Mouse (Mus musculus) limb, embryonic 14.5 days (tissue): Measurements from ENCODE around the gene 6030468B19Rik. TPM values are rescaled to one million over a fixed set of nuclear protein-coding genes. Genes with fewer than 3 reads are reported as not detected.
A peak's percentile ranks its signal among the peaks of the same experiment; 100 is the strongest.

Experiments
- ATAC-seq: fragments of 200-750 bp; cut with Nextera tagmentation; 2 replicates; pipeline ENCODE4 v1.8.0; 2017; ENCODE audit warnings: low read depth, moderate number of reproducible peaks, moderate TSS enrichment; ENCODE audit not compliant: low FRiP score
- DNase-seq: peaks from one replicate; pipeline ENCODE4 v3.0.0-alpha.2; 2015; ENCODE audit warnings: low spot score
- H3K27ac ChIP-seq: fragments of 300-500 bp; sonication (generic); replicated peaks from 2 replicates; pipeline ENCODE4 v1.5.1; 2014; ENCODE audit warnings: low read depth, mild to moderate bottlenecking, low read length, moderate library complexity, mixed read lengths
- H3K27me3 ChIP-seq: fragments of 300-500 bp; sonication (generic); 2 replicates; pipeline ENCODE4 v1.6.1; 2014; ENCODE audit warnings: low read length, mixed read lengths; ENCODE audit not compliant: control insufficient read depth, insufficient read depth
- H3K36me3 ChIP-seq: fragments of 300-500 bp; sonication (generic); 2 replicates; pipeline ENCODE4 v1.6.1; 2014; ENCODE audit warnings: mild to moderate bottlenecking, low read length, moderate library complexity, mixed read lengths; ENCODE audit not compliant: control insufficient read depth, insufficient read depth
- H3K4me1 ChIP-seq: fragments of 300-500 bp; sonication (generic); 2 replicates; pipeline ENCODE4 v1.6.1; 2014; ENCODE audit warnings: antibody characterized with exemption, low read length, mixed read lengths; ENCODE audit not compliant: control insufficient read depth, insufficient read depth
- H3K4me2 ChIP-seq: fragments of 300-500 bp; sonication (generic); replicated peaks from 2 replicates; pipeline ENCODE4 v1.6.1; 2014; ENCODE audit warnings: low read depth, mild to moderate bottlenecking, low read length, moderate library complexity; ENCODE audit not compliant: severe bottlenecking
- H3K4me3 ChIP-seq: fragments of 300-500 bp; sonication (generic); replicated peaks from 2 replicates; pipeline ENCODE4 v1.5.1; 2014; ENCODE audit warnings: low read length
- H3K9ac ChIP-seq: fragments of 300-500 bp; sonication (generic); 2 replicates; pipeline ENCODE4 v1.6.1; 2014; ENCODE audit warnings: mild to moderate bottlenecking, low read depth, low read length, moderate library complexity; ENCODE audit not compliant: severe bottlenecking
- H3K9me3 ChIP-seq: fragments of 300-500 bp; sonication (generic); 2 replicates; pipeline ENCODE4 v1.6.1; 2016; ENCODE audit warnings: low read length; ENCODE audit not compliant: control insufficient read depth
- POLR2A ChIP-seq: fragments of 200-500 bp; IDR thresholded peaks from 2 replicates; pipeline ENCODE4 v1.8.0; 2012; ENCODE audit warnings: inconsistent platforms, mild to moderate bottlenecking, moderate library complexity, borderline replicate concordance; ENCODE audit not compliant: insufficient read depth, insufficient read length; ENCODE audit errors: extremely low read depth
- WGBS: fragments of 180-500 bp; shearing (Covaris S2); extraction: QIAGEN DNeasy Blood & Tissue Kit; methylation state at CpG from one replicate; pipeline ENCODE4 v1.1.7; 2014; 5-methylcytosine and 5-hydroxymethylcytosine counted together
- polyA plus RNA-seq, 2 experiments: library from polyadenylated mRNA; depleted of rRNA in 1 of 2; stranded (reverse) in 1 of 2; unstranded in 1 of 2; fragments of >200 nt; fragmentation: Nextera tagmentation in 1 of 2; extraction: Ambion mirVana in 1 of 2; gene quantifications; 2 replicates each; pipeline versions ENCODE4 v1.2.1 to v1.2.3; 2012 to 2014

6030468B19Rik gene
- polyA plus RNA-seq, 2 experiments, result 0.11 TPM; not detected in 1

- Histone ChIP-seq H3K27me3 (no peaks in the 10 kb centered on the region), H3K4me2 (peak overlapping the region; percentile 61), H3K36me3 (peaks cover 6% of the 10 kb centered on the region), H3K4me1 (peaks cover 20% of the 10 kb centered on the region), H3K9me3 (no peaks in the 10 kb centered on the region), H3K27ac (peak overlapping the region; percentile 89), H3K9ac (peak overlapping the region; percentile 73), H3K4me3 (peak overlapping the region; percentile 59; the same call in 1 of the 2 replicates)
- no peak for DNase-seq
- TF ChIP-seq POLR2A, result no peak
- no peak for ATAC-seq
- WGBS, result 68% methylated on average over 7 of the region's 7 CpGs
Observed at GRCm38 (mm10) chr11:117847593-117848215, 50.2 kb downstream of the 6030468B19Rik start.

- H3K36me3 ChIP-seq, result peaks cover 13% of the 10 kb centered on the region
- peak overlapping the region; percentile 61 for H3K4me2 ChIP-seq
- H3K9ac ChIP-seq, result peak overlapping the region; percentile 73
- no peaks in the 10 kb centered on the region for H3K27me3 ChIP-seq
- DNase-seq (peak; percentile 52), ATAC-seq (peak; percentile 88)
- 9% methylated on average over 19 of the region's 19 CpGs for WGBS
- no peaks in the 10 kb centered on the region for H3K9me3 ChIP-seq
- no peak for TF ChIP-seq POLR2A
- peaks cover 20% of the 10 kb centered on the region for H3K4me1 ChIP-seq
- H3K27ac ChIP-seq, result peak overlapping the region; percentile 89
- peak overlapping the region; percentile 59 for H3K4me3 ChIP-seq
Observed at GRCm38 (mm10) chr11:117848271-117848984, 51.0 kb downstream of the 6030468B19Rik start.

DNA sequence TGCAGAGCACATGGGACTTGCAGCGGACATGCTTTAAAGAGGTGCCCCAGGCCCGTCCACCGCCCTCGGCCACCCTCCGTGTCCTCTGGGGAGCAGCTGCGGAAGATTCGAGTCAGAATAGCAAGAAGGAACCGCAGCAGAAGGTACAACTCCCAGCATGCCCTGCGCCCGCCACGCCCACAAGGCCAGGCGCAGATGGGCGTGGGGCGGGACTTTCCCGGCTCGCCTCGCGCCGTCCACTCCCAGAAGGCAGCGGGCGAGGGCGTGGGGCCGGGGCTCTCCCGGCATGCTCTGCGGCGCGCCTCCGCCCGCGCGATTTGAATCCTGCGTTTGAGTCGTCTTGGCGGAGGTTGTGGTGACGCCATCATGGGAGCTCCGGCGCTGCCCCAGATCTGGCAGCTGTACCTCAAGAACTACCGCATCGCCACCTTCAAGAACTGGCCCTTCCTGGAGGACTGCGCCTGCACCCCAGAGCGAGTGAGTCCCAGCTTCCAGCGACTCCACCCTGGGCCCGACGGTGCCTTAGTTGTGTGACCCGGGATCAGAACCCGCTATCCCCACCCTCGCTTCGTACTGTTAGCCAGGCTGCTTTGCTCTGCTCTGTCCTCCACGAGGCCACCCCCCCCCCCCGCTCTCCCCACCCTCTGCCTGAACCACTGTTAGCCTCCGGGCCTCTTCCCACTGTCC, 51.7 kb downstream of the 6030468B19Rik start, which contains the start of gene Birc5:
Gene Birc5 (plus strand): TSS at position 267 of the 687 bp plus-strand sequence.
- ATAC-seq (peak; percentile 94), DNase-seq (peak; percentile 97)
- peak within 1 kb of the TSS; percentile 59 for H3K4me3 ChIP-seq
- H3K9ac ChIP-seq, result peak within 1 kb of the TSS; percentile 73
- H3K9me3 ChIP-seq, result no peaks in the 10 kb centered on the region
- peaks cover 20% of the 10 kb centered on the region for H3K4me1 ChIP-seq
- peaks cover 20% of the 10 kb centered on the region for H3K36me3 ChIP-seq
- H3K27ac ChIP-seq, result peak within 1 kb of the TSS; percentile 89
- H3K4me2 ChIP-seq, result peak within 1 kb of the TSS; percentile 61
- no peaks in the 10 kb centered on the region for H3K27me3 ChIP-seq
- TF ChIP-seq POLR2A, result no peak
- 0% methylated on average over 35 of the region's 51 CpGs for WGBS

GRCm38 (mm10) chr11:117852875-117853274, 55.4 kb downstream of the 6030468B19Rik start:
- no peak overlapping the region for H3K4me3 ChIP-seq
- 80% methylated on average over 3 of the region's 3 CpGs for WGBS
- ATAC-seq (no peak), DNase-seq (no peak)
- H3K27me3 ChIP-seq, result no peaks in the 10 kb centered on the region
- no peak overlapping the region for H3K4me2 ChIP-seq
- no peak for TF ChIP-seq POLR2A
- H3K4me1 ChIP-seq, result peaks cover 16% of the 10 kb centered on the region
- H3K9ac ChIP-seq, result no peak overlapping the region
- no peak overlapping the region for H3K27ac ChIP-seq
- peaks cover 52% of the 10 kb centered on the region for H3K36me3 ChIP-seq
- H3K9me3 ChIP-seq, result no peaks in the 10 kb centered on the region

DNA sequence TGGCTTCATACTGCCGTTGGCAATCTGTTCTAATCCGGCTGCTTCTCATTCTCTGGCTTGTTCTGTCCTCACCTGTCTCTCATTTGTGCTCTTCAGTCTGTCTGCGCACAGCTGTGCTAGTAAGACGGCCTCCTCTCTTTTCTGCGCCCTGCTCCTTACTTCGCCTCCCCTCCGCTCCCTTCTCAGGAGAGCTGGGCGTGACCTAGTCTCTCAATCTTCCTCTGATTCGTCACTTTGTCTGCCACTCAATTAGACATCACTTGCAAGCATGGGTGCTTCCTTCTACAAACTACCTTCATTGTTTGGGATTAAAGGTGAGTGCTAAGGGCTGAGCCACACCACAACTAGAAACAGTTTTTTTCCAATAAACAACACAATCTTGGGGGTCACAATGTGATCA, 56.8 kb downstream of the 6030468B19Rik start:
- DNase-seq (no peak), ATAC-seq (no peak)
- Histone ChIP-seq H3K4me3 (no peak overlapping the region), H3K27ac (no peak overlapping the region), H3K27me3 (no peaks in the 10 kb centered on the region), H3K9ac (no peak overlapping the region), H3K9me3 (no peaks in the 10 kb centered on the region), H3K4me1 (peaks cover 11% of the 10 kb centered on the region), H3K4me2 (no peak overlapping the region), H3K36me3 (peaks cover 52% of the 10 kb centered on the region)
- WGBS, result 92% methylated on average over 9 of the region's 9 CpGs
- TF ChIP-seq POLR2A, result no peak
